Mouse (Mus musculus) right cerebral cortex, adult 2 months (tissue): ENCODE data around the gene Ap2s1.
"Not testable (repeated sequence)": the region's sequence is repeated elsewhere in the genome, so short reads cannot be mapped to it uniquely, and the experiment has no call there.

Experiments
- DNase-seq, 2 experiments: peaks; one replicate each; pipeline ENCODE4 v3.0.0; 2021 to 2022; ENCODE audit warnings: low spot score in 2 of 2

Gene Ap2s1

GRCm38 (mm10) chr7:16738073-16738696, at the start of gene Ap2s1:
TSS of gene Ap2s1 (plus strand) at chr7:16738410.
- DNase-seq: peak; percentile 99

DNA sequence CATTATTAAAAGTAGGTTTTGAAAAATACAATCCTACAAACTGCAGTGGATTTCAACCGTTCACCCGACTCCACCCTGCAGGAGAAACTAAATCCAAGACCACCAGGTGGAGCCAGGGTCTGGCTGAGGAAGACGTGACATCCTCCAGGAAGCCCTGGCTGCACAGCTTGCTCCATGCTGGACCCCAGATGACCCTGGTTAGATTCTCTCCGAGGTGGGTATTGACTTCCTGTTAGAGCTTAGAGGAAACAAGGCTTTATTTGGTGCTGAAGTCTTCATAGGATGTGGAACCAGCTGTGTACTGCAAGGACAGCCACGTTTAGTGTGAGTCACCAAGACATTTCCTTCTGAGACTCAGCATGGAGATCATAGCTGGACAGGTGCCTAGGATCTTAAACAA, 49.0 kb upstream of the Ap2s1 start:
- no peak for DNase-seq

GRCm38 (mm10) chr7:16695025-16695424, 43.2 kb upstream of the Ap2s1 start:
- peak; percentile 18 to 49 for DNase-seq

DNA sequence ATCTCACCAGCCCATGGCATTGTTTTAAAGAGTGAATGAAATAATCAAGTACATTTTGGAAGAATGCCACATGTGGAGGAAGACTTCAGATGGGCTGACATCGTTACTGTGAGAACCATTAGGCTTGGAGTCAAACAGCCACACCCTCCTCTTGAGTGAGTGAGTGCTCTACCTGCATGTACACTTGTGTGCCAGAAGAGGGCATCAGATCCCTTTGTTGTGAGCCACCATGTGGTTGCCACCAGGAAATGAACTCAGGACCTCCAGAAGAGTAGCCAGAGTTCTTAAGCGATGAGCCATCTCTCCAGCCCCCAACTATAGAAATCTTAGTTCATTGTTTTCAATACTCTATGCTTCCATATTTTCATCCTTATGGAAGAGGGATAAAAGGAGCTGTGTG, 39.2 kb upstream of the Ap2s1 start:
- no peak for DNase-seq

DNA sequence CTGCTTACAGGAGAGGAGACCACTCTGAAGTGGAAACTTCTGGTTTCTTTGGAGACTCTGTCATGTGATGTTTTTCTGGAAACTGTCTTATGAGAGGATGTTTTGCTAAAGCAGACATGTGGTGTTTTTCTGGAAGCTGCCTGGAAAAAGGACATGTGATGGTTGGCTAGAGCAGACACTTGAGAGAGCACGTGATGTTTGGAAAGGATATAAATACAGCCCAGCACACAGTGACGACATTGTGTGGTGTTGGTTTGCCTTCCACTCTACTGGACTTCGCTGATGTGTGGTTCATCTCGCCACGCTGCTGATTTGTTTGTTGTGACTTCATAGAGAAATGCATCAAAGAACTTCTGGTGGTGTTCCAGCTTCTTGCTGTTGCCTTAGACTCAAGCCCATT, 37.6 kb upstream of the Ap2s1 start:
- DNase-seq: no peak

DNA sequence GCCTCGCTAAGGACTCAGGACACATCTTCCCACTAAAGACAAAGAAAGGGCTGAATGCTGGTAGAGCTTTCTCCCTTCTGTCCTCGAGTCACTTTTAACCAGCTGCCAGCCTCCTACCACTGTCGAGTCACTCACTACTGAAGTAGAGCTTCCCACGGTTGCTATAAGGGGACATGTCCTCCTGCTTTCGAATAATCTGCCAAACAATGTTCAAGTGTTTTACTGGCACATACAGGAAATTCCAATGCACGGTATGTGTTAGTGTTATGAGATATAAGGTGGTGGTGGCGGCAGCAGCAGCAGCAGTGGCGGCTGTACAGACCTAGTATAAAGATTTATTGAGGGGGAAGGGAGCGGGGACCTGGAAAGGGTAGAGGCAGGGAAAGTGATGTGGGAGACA, 31.8 kb upstream of the Ap2s1 start:
- peak; percentile 66 to 67 for DNase-seq

DNA sequence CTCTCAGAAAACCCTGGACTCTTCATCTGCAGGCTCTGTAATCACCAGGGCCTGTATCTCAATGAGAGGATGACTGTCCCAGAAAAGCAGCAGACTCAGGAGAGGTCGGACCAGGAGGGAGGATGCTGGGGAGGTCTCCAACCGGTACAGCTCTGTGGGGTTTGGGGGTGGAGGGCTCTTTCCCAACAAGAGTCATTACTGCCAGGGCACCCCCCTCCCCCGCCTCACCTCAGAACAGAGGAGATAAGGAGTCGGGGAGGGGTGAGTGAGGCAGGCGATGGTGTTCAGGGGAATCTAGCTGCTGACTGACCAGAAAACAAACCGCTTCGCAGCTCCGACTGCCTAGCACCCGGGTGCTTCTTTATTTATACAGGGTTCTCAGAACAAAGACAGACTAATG, 30.0 kb upstream of the Ap2s1 start:
- no peak for DNase-seq

DNA sequence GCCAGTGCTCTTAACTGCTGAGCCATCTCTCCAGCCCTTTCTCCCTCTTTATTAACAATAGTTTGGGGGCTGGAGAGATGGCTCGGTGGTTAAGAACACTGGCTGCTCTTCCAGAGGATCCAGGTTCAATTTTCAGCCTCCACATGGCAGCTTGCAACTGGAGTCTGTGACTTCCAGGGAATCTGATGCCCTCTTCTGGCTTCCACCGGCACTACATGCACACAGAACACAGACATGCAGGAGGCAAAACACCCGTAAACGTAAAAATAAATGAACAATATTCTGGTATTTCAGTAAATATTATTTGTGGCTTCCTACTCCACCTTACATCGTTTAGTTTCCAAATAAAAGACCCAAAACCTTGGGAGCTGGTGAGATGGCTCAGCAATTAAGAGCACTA, 27.6 kb upstream of the Ap2s1 start:
- DNase-seq: no peak

DNA sequence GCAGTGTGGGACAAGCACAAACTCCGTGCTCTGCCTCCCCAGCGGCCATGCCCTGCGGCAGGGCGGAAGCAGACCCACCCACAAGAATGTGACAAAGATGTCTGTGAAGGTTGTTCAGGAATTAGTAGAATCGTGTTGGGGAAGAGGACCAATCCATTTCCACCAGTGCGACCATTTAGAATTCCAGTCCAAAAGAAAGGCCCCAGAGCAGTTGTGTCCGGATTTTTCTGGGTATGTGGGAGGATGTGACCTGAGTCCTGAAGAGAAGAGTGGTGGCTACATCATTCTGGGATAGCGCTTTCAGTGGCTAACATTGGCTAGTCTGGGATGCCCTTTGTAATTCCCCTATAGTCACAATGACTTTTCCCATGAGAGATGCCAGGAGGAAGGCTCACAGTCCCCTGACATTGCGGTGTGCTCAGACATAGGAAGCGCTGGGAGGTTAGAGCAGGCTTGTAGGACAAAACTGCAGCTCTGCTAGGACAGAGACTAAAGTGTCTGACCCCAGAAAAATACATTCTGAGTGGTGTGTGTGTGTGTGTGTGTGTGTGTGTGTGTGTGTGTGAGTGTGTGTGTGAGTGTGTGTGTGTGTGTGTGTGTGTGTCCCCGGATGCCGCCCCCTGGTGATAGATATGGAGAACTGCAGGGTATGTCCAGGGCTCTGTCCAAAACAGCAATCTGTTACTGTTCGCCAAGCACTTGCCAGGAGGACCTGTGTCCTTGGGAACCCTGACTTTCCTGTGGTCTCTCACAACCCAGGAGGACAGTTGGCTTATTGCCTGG, 25.4 kb upstream of the Ap2s1 start:
- no peak for DNase-seq

GRCm38 (mm10) chr7:16716456-16717152, 21.6 kb upstream of the Ap2s1 start:
- DNase-seq: not testable (repeated sequence)

DNA sequence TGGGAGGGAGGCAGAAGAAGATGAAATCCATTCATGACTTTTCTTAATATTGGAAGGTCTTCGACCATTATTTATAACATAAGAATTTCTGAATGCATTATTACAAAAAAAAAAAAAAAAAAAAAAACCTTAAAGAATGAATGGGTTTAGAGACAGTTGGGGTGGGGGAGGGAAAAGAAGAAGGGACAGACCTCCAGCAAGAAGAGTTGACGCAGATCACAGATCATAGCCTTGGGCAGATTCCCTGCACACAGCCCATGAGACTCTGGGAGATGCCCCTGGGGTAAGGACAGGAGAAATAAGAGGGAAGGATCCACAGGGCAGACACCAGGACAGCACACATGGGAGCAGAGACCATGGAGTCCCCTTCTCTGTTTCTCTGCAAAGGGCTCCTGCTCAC, 16.6 kb upstream of the Ap2s1 start, which contains the start of gene Ceacam9:
Gene Ceacam9 (plus strand): TSS at position 301 of the 400 bp plus-strand sequence.
- no peak for DNase-seq

DNA sequence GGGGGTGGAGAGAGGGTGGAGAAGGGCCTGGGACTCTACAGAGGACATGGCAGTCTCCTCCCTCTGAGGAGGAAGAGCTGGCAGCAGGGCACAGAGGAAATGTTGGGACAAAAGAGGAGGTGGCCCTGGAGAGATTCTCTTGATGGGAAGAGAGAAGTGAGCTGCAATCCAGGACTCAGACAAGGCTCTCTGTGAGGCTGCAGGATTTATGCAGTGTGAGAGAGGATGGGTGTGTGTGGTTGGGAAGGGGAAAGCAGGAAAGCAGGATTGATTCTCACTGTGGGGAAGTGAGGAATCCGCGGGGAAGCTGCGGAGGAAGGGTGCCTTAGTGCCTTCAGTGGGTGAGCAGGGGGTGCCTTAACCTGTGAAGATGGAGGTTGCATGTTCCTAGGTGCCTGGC, 15.7 kb upstream of the Ap2s1 start:
- DNase-seq: not testable (repeated sequence)

DNA sequence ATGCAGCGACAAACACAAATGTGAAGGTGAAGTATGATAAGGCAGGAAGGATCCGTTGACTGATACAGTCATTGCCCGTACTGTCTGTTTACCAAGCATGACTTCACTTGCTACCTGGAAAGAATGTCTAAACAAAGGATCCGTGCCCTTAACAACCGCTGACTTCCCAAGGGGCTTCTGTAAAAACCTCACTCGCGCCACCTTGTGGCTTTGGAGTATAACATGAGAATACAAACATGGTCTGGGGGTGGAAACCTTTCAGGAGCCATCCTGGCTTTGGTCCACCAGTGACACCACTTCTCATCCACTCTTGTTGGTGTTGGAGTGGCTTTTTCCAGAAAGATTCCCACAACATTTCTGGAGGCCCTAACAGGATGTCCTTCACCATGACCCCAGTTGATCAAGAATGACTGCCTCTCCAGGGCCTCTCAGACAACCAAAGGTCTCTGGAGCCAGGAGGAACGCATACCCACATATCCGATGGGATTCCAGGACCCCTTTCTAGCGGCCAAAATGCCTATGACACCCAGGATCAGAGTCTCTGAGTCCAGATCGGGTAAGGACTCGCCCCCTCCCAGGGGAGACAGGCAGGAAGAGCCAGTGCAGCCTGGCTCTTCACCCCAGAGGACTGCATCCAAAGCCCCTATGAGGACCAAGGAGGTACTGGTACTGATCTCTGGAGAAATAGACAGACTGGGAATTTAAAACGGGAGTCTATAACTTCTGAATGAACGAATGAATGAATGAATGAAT, 9.4 kb upstream of the Ap2s1 start:
- DNase-seq: peak; percentile 73 to 79

GRCm38 (mm10) chr7:16729563-16729962, 8.6 kb upstream of the Ap2s1 start:
- DNase-seq: not testable (repeated sequence)

DNA sequence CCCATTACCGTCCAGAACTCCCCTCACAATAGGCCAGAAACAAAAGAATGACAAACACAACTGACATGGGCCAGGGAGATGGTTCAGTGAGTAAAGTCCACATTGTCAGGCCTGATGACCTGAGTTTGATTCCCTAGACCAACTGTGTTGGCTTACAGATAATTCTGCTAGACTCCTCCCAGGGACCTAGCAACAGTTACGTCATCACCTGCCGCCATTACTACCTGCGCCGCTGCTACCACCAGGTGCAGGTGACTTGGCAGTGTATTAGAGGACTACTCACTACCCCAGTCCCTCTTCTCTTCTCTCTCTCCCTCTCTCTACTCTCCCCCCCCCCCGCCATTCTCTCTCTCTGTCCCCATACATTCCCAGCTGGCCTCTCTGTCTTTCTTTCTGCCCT, 7.4 kb upstream of the Ap2s1 start:
- DNase-seq: no peak

DNA sequence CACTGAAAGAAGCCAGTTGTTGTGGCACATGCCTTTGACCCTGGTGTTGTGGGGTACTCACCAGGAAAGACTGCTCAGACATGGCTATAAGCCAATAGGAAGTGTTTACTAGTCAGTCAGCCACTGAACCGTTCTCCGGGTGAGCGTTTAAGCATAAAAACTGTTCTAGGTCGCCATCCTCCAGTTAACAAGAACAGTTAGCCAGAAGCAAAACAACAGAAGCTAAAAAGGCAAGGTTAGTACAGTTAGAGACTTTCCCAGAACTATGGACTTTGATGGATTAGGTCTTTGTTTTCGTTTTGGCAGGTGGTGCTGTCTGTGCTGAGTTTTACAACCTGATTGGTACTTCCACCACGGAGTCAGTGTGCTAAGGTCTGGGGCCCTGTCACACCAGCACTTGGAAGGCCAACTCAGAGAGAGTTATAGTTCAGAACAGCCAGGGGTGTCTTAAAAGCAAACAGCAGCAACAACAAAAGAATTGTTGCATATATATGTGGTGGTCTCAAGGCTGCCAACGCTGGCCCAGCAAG, 6.3 kb upstream of the Ap2s1 start:
- no peak for DNase-seq

GRCm38 (mm10) chr7:16737606-16738072, 571 bp upstream of the Ap2s1 start:
- no peak for DNase-seq

- DNase-seq: no peak
Observed at GRCm38 (mm10) chr7:16739056-16739604, 920 bp downstream of the Ap2s1 start.

- no peak for DNase-seq
Observed at GRCm38 (mm10) chr7:16745373-16745772, 7.2 kb downstream of the Ap2s1 start.

- DNase-seq: peak; percentile 49 to 50
Observed at GRCm38 (mm10) chr7:16746093-16746492, 7.9 kb downstream of the Ap2s1 start.

DNA sequence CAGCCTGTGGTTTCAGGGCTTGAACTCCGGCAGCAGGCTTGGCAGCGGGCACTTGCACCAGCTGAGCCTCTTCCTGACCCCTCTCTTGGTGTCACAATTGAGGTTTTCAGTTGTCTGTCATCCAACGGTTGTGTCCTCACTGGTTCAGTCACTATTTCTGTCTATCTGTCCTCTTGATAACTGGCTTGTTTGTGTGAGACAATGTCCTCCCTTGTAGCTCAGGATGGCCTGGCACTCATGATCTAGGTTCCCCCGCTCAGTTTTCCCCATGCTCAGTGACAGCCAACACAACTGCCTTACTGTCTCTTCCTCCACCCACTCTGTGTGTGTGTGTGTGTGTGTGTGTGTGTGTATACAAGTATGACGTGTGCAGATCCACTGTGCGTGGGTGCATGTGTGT, 9.4 kb downstream of the Ap2s1 start:
- no peak for DNase-seq
